Mouse (Mus musculus) forebrain, embryonic 11.5 days (tissue): ENCODE results near the gene Gm8298. TPM values are rescaled to one million over a fixed set of nuclear protein-coding genes. Genes with fewer than 3 reads are reported as not detected.
A peak's percentile ranks its signal among the peaks of the same experiment; 100 is the strongest.
"Not testable (repeated sequence)": the region's sequence is repeated elsewhere in the genome, so short reads cannot be mapped to it uniquely, and the experiment has no call there.

ENCODE experiments used
- ATAC-seq: fragments of 200-750 bp; cut with Nextera tagmentation; replicated peaks from 2 replicates; pipeline ENCODE4 v1.8.0; 2017; ENCODE audit warnings: moderate TSS enrichment; ENCODE audit not compliant: low FRiP score
- DNase-seq: peaks from one replicate; pipeline ENCODE4 v3.0.0-alpha.2; 2017; ENCODE audit warnings: low spot score
- H3K27ac ChIP-seq: fragments of 300-500 bp; sonication (generic); 2 replicates; pipeline ENCODE4 v1.5.1; 2014; ENCODE audit warnings: low read depth, low read length
- H3K27me3 ChIP-seq: fragments of 300-500 bp; sonication (generic); 2 replicates; pipeline ENCODE4 v1.6.1; 2014; ENCODE audit warnings: mild to moderate bottlenecking, low read length, mixed read lengths; ENCODE audit not compliant: control insufficient read depth, insufficient read depth
- H3K36me3 ChIP-seq: fragments of 300-500 bp; sonication (generic); 2 replicates; pipeline ENCODE4 v1.6.1; 2014; ENCODE audit warnings: mild to moderate bottlenecking, low read length, moderate library complexity, mixed read lengths; ENCODE audit not compliant: control insufficient read depth, insufficient read depth
- H3K4me1 ChIP-seq: fragments of 300-500 bp; sonication (generic); replicated peaks from 2 replicates; pipeline ENCODE4 v1.6.1; 2014; ENCODE audit warnings: low read length, mixed read lengths; ENCODE audit not compliant: control insufficient read depth, insufficient read depth
- H3K4me2 ChIP-seq: fragments of 300-500 bp; sonication (generic); 2 replicates; pipeline ENCODE4 v1.6.1; 2014; ENCODE audit warnings: low read depth, mild to moderate bottlenecking, low read length, moderate library complexity, mixed read lengths; ENCODE audit not compliant: severe bottlenecking
- H3K4me3 ChIP-seq: fragments of 300-500 bp; sonication (generic); 2 replicates; pipeline ENCODE4 v1.5.1; 2014; ENCODE audit warnings: low read depth, low read length
- H3K9ac ChIP-seq: fragments of 300-500 bp; sonication (generic); 2 replicates; pipeline ENCODE4 v1.6.1; 2014; ENCODE audit warnings: low read length
- H3K9me3 ChIP-seq: fragments of 300-500 bp; sonication (generic); 2 replicates; pipeline ENCODE4 v1.6.1; 2016; ENCODE audit warnings: low read length, mixed read lengths; ENCODE audit not compliant: control insufficient read depth
- WGBS: fragments of 180-500 bp; shearing (Covaris S2); extraction: QIAGEN DNeasy Blood & Tissue Kit; methylation state at CpG from one replicate; pipeline ENCODE4 v1.1.7; 2014; 5-methylcytosine and 5-hydroxymethylcytosine counted together
- polyA plus RNA-seq: library from polyadenylated mRNA; unstranded; fragments of >200 nt; fragmentation: Nextera tagmentation; extraction: Ambion mirVana; gene quantifications from 2 replicates; pipeline ENCODE4 v1.2.1, GENCODE M21; 2014

The Gm8298 gene
- polyA plus RNA-seq: not detected in 2 replicates

- ATAC-seq (no peak), DNase-seq (no peak)
- H3K4me1 ChIP-seq: no peaks in the 10 kb centered on the region
- 96% methylated on average over 2 of the region's 2 CpGs for WGBS
- no peak within 1 kb of the TSS for H3K9ac ChIP-seq
- no peaks in the 10 kb centered on the region for H3K27me3 ChIP-seq
- no peak within 1 kb of the TSS for H3K4me3 ChIP-seq
- H3K27ac ChIP-seq: no peak within 1 kb of the TSS
- H3K36me3 ChIP-seq: no peaks in the 10 kb centered on the region
- H3K4me2 ChIP-seq: no peak within 1 kb of the TSS
- no peaks in the 10 kb centered on the region for H3K9me3 ChIP-seq
These were observed at the start of gene Gm8298 for GRCm38 (mm10) chr3:59860751-59861150. Gene Gm8298 (plus strand): TSS chr3:59861051.

- H3K27ac ChIP-seq: no peak overlapping the region
- no peaks in the 10 kb centered on the region for H3K4me1 ChIP-seq
- no peak overlapping the region for H3K4me2 ChIP-seq
- H3K9ac ChIP-seq: no peak overlapping the region
- DNase-seq (no peak), ATAC-seq (no peak)
- H3K4me3 ChIP-seq: no peak overlapping the region
- no peaks in the 10 kb centered on the region for H3K27me3 ChIP-seq
- no peaks in the 10 kb centered on the region for H3K9me3 ChIP-seq
- no peaks in the 10 kb centered on the region for H3K36me3 ChIP-seq
These were observed 47.7 kb upstream of the Gm8298 start for GRCm38 (mm10) chr3:59813169-59813568.

GRCm38 (mm10) chr3:59870765-59871164, 9.9 kb downstream of the Gm8298 start:
- H3K4me1 ChIP-seq: no peaks in the 10 kb centered on the region
- no peak overlapping the region for H3K9ac ChIP-seq
- DNase-seq (peak; percentile 57), ATAC-seq (0 out of 2 replicates have a peak, but pooled peaks have one; percentile 53)
- H3K9me3 ChIP-seq: no peaks in the 10 kb centered on the region
- no peaks in the 10 kb centered on the region for H3K36me3 ChIP-seq
- H3K27me3 ChIP-seq: no peaks in the 10 kb centered on the region
- no peak overlapping the region for H3K27ac ChIP-seq
- no peak overlapping the region for H3K4me2 ChIP-seq
- H3K4me3 ChIP-seq: no peak overlapping the region
- 26% methylated on average over 2 of the region's 2 CpGs for WGBS

GRCm38 (mm10) chr3:59877601-59878000, 16.8 kb downstream of the Gm8298 start:
- not testable (repeated sequence) for H3K9me3 ChIP-seq, H3K4me3 ChIP-seq, H3K9ac ChIP-seq, ATAC-seq, H3K4me2 ChIP-seq, H3K36me3 ChIP-seq, H3K27ac ChIP-seq, H3K27me3 ChIP-seq, DNase-seq, H3K4me1 ChIP-seq
- WGBS: 4% methylated on average over 1 of the region's 1 CpGs

GRCm38 (mm10) chr3:59879801-59880554, 19.1 kb downstream of the Gm8298 start:
- not testable (repeated sequence) for H3K27ac ChIP-seq, H3K4me2 ChIP-seq, ATAC-seq, H3K4me1 ChIP-seq, H3K36me3 ChIP-seq, DNase-seq, H3K9ac ChIP-seq, H3K4me3 ChIP-seq, H3K9me3 ChIP-seq, H3K27me3 ChIP-seq
- 70% methylated on average over 7 of the region's 7 CpGs for WGBS

- Histone ChIP-seq H3K4me3 (no peak overlapping the region), H3K4me1 (no peaks in the 10 kb centered on the region), H3K9me3 (no peaks in the 10 kb centered on the region), H3K9ac (no peak overlapping the region), H3K4me2 (no peak overlapping the region), H3K27me3 (no peaks in the 10 kb centered on the region), H3K36me3 (no peaks in the 10 kb centered on the region), H3K27ac (no peak overlapping the region)
- ATAC-seq: no peak
- 90% methylated on average over 2 of the region's 2 CpGs for WGBS
- no peak for DNase-seq
These were observed 32.4 kb downstream of the Gm8298 start for GRCm38 (mm10) chr3:59893276-59893675.

- no peaks in the 10 kb centered on the region for H3K36me3 ChIP-seq
- 91% methylated on average over 2 of the region's 2 CpGs for WGBS
- DNase-seq (no peak), ATAC-seq (no peak)
- no peak within 1 kb of the TSS for H3K27ac ChIP-seq
- H3K4me1 ChIP-seq: no peaks in the 10 kb centered on the region
- no peak within 1 kb of the TSS for H3K9ac ChIP-seq
- no peaks in the 10 kb centered on the region for H3K27me3 ChIP-seq
- H3K4me3 ChIP-seq: no peak within 1 kb of the TSS
- no peaks in the 10 kb centered on the region for H3K9me3 ChIP-seq
- no peak within 1 kb of the TSS for H3K4me2 ChIP-seq
These were observed 64.1 kb downstream of the Gm8298 start, which contains the start of gene C130079G13Rik for GRCm38 (mm10) chr3:59924914-59925313. Gene C130079G13Rik (plus strand): TSS chr3:59925214.
